Mouse (Mus musculus): ENCODE results near the gene Kirrel2.

Gene Kirrel2

DNA sequence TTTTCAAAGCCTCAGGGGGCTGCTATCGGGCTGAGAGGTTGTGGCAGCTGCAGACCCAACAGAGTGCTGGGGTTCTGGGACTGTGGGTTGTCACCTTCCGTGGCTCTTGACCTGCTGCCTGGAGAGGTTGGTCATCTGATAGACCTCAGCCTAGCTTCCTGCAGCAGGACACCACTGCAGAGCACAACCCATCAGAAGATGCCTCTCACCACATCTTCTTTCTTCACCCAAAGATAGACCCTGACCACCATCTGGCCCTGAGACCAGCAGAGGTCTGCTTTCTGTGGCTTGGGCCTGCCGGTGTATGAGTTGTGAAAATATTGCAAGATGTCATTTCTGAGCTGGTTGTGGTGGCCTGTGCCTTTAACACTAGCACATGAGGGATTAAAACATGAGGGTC lies 46.5 kb downstream of the Kirrel2 start:
- no peak for DNase-seq

DNA sequence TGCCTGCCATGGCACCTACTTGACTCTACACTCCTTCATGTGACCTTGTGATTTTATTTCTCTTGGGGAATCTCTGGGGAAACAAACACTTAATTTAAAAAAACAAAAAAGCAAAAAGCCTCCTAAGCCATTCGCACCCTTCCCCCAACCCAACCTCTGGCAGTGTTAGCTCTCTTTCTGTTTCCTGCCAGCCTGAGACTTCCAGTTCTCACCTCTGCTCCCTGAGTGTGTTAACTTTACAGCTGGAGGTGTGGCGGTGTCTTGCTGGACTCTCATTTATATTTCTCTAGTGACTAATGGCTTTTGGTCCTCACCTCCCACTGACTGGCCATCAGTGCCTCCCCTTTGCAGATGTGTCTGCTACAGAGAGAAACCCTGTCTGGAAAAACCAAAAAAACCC lies 47.7 kb downstream of the Kirrel2 start:
- DNase-seq: no peak

- DNase-seq: no peak
These were observed 48.9 kb downstream of the Kirrel2 start for GRCm38 (mm10) chr7:30408639-30409038.

GRCm38 (mm10) chr7:30402343-30402742 lies 55.1 kb downstream of the Kirrel2 start:
- DNase-seq: no peak

- no peak for DNase-seq
These were observed 57.8 kb downstream of the Kirrel2 start for GRCm38 (mm10) chr7:30399671-30400070.

Data from spleen, adult 18-20 months (tissue).